Mouse (Mus musculus) heart, embryonic 10.5 days (tissue): ENCODE results near the gene Papolb. TPM values are rescaled to one million over a fixed set of nuclear protein-coding genes. Genes with fewer than 3 reads are reported as not detected.

Experiments used
- DNase-seq: peaks from one replicate; pipeline ENCODE4 v3.0.0-alpha.2; 2017; ENCODE audit warnings: low spot score
- H3K27ac ChIP-seq: fragments of 300-500 bp; sonication (generic); 2 replicates; pipeline ENCODE4 v1.5.1; 2016; ENCODE audit warnings: mild to moderate bottlenecking
- H3K27me3 ChIP-seq: fragments of 300-500 bp; sonication (generic); 2 replicates; pipeline ENCODE4 v1.6.1; 2016; ENCODE audit warnings: mild to moderate bottlenecking; ENCODE audit not compliant: poor library complexity, insufficient read depth, severe bottlenecking
- H3K36me3 ChIP-seq: fragments of 300-500 bp; sonication (generic); 2 replicates; pipeline ENCODE4 v1.6.1; 2016; ENCODE audit warnings: mild to moderate bottlenecking, moderate library complexity
- H3K4me1 ChIP-seq: fragments of 300-500 bp; sonication (generic); 2 replicates; pipeline ENCODE4 v1.6.1; 2016; ENCODE audit warnings: mild to moderate bottlenecking
- H3K4me3 ChIP-seq: fragments of 300-500 bp; sonication (generic); 2 replicates; pipeline ENCODE4 v1.5.1; 2016; ENCODE audit warnings: mild to moderate bottlenecking, moderate library complexity
- H3K9me3 ChIP-seq: fragments of 300-500 bp; sonication (generic); 2 replicates; pipeline ENCODE4 v1.6.1; 2016; ENCODE audit warnings: mild to moderate bottlenecking, moderate library complexity
- WGBS: fragments of 180-500 bp; shearing (Covaris S2); methylation state at CpG from one replicate; pipeline ENCODE4 v1.1.7; 2016; 5-methylcytosine and 5-hydroxymethylcytosine counted together
- polyA plus RNA-seq: library from polyadenylated mRNA; unstranded; fragments of >200 nt; fragmentation: Nextera tagmentation; extraction: Ambion mirVana; gene quantifications from 2 replicates; pipeline ENCODE4 v1.2.1, GENCODE M21; 2016

The Papolb gene
- polyA plus RNA-seq, 1 experiment from 2014 or later = 0.50 TPM

DNA sequence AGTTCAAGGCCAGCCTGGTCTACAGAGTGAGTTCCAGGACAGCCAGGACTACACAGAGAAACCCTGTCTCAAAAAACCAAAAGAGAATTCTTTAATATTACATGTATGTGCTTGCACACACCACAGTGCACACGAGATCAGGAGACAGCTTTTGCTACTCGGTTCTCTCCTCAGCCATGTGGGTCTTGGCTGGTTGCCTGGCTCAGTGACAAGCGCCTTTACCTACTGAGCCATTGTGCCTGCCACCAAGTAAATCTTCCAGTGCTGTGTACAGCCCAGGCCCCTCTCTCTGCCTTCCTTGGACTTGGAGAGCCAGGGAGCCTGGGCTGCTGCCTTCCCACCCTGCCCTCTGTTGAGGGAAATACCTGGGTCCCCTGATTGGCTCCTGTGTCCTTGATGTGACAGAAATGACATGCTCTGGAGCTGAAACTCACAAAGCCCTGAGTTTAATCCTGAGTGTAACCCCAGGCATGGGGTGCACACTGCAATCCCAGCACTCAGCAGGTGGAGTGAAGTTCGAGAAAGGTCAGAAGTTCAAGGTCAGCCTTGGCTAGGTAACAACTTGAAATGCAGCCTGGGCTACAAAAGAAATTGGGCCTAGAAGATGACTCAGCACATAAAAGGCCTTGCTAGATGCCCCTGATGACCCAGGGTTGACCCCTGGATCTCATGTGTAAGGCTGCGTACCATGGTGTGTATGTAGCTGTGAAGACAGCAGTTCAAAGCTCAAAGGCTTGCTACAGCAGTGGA lies 51.8 kb downstream of the Papolb start:
- H3K9me3 ChIP-seq = no peaks in the 10 kb centered on the region

DNA sequence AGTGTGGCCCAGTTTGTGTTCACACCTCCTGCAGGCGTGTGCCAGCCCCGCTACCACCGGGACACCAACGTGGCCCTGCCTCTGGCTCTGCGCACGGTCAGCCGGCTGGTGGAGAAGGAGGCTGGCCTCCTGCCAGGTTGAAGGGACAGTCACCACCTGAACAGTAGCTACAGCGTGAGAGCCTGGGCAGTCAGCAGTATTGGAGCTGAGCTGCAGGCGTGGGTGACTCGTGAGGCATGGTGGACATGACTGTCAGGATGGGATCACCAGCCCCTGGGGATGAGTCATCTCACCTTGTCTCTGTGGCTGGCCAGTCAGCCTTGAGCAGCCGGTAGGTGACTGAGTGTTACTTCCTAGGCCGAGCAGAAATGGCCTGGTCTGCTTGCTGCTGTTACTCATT lies 52.5 kb downstream of the Papolb start:
- Histone ChIP-seq H3K27ac (no peak overlapping the region), H3K4me3 (no peak overlapping the region), H3K36me3 (peaks cover 11% of the 10 kb centered on the region), H3K27me3 (no peaks in the 10 kb centered on the region), H3K9me3 (no peaks in the 10 kb centered on the region), H3K4me1 (peaks cover 18% of the 10 kb centered on the region)
- WGBS = 86% methylated on average over 12 of the region's 12 CpGs
- DNase-seq = no peak

More for the DNA sequence above, 51.8 kb downstream of the Papolb start:
- Histone ChIP-seq H3K4me1 (peaks cover 18% of the 10 kb centered on the region), H3K36me3 (peaks cover 10% of the 10 kb centered on the region; the same call in 1 of the 2 replicates), H3K27ac (0 out of 2 replicates have a peak overlapping the region, but pooled peaks have one; percentile 6), H3K27me3 (no peaks in the 10 kb centered on the region), H3K4me3 (no peak overlapping the region)
- no peak for DNase-seq
- 89% methylated on average over 5 of the region's 5 CpGs for WGBS

Other genes starting within 250 kb of the Papolb start
- gene Foxk1, start 128.6 kb downstream of the Papolb start, polyA plus RNA-seq = 3.3 and 4.5 TPM in 2 replicates
- 8.7 and 11.1 TPM in 2 replicates for gene Ap5z1, start 66.1 kb downstream of the Papolb start, polyA plus RNA-seq
- gene Radil, start 21.0 kb upstream of the Papolb start, polyA plus RNA-seq = 10.9 and 14.4 TPM in 2 replicates
- 0.15 and 4.8 TPM in 2 replicates for gene Mmd2, start 78.7 kb upstream of the Papolb start, polyA plus RNA-seq
- 37.7 and 47.6 TPM in 2 replicates for gene Wipi2, start 97.6 kb upstream of the Papolb start, polyA plus RNA-seq
- gene Slc29a4, start 162.4 kb upstream of the Papolb start, polyA plus RNA-seq = 2.6 and 4.6 TPM in 2 replicates